Mouse (Mus musculus) limb, embryonic 12.5 days (tissue): ENCODE data around the gene Itgb4. TPM values are rescaled to one million over a fixed set of nuclear protein-coding genes. Genes with fewer than 3 reads are reported as not detected.
"Not testable (repeated sequence)": the region's sequence is repeated elsewhere in the genome, so short reads cannot be mapped to it uniquely, and the experiment has no call there.

ENCODE experiments used
- ATAC-seq: fragments of 200-750 bp; cut with Nextera tagmentation; 2 replicates; pipeline ENCODE4 v1.8.0; 2017; ENCODE audit warnings: low read depth, moderate TSS enrichment; ENCODE audit not compliant: insufficient number of reproducible peaks, insufficient read depth, low FRiP score, low TSS enrichment
- H3K27ac ChIP-seq: fragments of 300-500 bp; sonication (generic); 2 replicates; pipeline ENCODE4 v1.5.1; 2016; ENCODE audit warnings: mild to moderate bottlenecking, moderate library complexity
- H3K27me3 ChIP-seq: fragments of 300-500 bp; sonication (generic); 2 replicates; pipeline ENCODE4 v1.6.1; 2016; ENCODE audit warnings: mild to moderate bottlenecking, moderate library complexity
- H3K36me3 ChIP-seq: fragments of 300-500 bp; sonication (generic); 2 replicates; pipeline ENCODE4 v1.6.1; 2016; ENCODE audit warnings: mild to moderate bottlenecking, moderate library complexity
- H3K4me1 ChIP-seq: fragments of 300-500 bp; sonication (generic); replicated peaks from 2 replicates; pipeline ENCODE4 v1.6.1; 2016
- H3K4me2 ChIP-seq: fragments of 300-500 bp; sonication (generic); 2 replicates; pipeline ENCODE4 v1.6.1; 2016; ENCODE audit warnings: mild to moderate bottlenecking, moderate library complexity
- H3K4me3 ChIP-seq: fragments of 300-500 bp; sonication (generic); replicated peaks from 2 replicates; pipeline ENCODE4 v1.5.1; 2016; ENCODE audit warnings: mild to moderate bottlenecking
- H3K9ac ChIP-seq: fragments of 300-500 bp; sonication (generic); replicated peaks from 2 replicates; pipeline ENCODE4 v1.6.1; 2016; ENCODE audit warnings: mild to moderate bottlenecking, moderate library complexity
- H3K9me3 ChIP-seq: fragments of 300-500 bp; sonication (generic); 2 replicates; pipeline ENCODE4 v1.6.1; 2016; ENCODE audit warnings: mild to moderate bottlenecking, moderate library complexity
- WGBS: fragments of 180-500 bp; shearing (Covaris S2); methylation state at CpG from one replicate; pipeline ENCODE4 v1.1.7; 2016; 5-methylcytosine and 5-hydroxymethylcytosine counted together
- polyA plus RNA-seq: library from polyadenylated mRNA; unstranded; fragments of >200 nt; fragmentation: Nextera tagmentation; extraction: Ambion mirVana; gene quantifications from 2 replicates; pipeline ENCODE4 v1.2.1, GENCODE M21; 2016

Itgb4 gene
- polyA plus RNA-seq, 1 experiment from 2014 or later = 3.1 TPM

DNA sequence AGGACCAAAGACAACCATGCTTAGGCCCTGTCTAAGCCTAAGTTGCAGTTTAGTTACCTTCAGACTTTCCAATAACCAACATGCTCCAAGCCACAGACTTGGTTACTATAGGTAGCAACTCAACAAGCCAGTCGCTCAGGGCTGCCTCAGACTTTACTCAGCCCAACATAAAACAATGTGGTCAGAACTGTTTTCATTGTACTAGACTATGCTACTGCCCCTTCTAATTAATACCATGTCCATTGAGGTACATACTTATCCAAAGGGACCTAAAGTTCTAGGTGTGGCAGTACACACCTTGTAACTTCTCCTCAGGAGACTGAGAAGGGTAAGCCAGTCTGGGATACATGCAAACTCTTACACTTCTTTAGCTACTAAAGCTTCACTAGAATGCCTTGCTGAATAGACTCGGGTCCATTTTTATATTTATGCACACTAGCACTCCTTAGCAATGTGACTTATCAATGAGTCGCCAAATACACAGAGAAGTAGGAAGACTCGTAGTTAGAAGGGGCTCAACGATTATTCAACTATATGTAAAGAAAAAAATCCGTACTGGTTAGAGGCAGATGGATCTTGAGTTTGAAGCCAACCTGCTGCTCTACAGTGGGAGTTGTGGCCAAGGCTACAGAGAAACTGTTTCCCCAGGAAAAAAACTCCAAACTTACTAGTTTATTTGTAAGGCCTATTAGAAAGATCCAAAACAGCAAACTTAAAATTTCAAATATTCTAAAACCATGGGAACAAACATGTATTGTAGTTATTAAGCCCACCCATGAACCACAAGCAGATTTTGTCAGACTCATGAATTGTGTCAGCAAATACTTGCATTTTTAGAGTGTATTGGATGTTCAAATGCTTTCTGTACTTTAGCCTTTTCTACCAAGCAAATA lies 47.1 kb downstream of the Itgb4 start:
- Histone ChIP-seq H3K4me2 (peak overlapping the region; percentile 66), H3K9me3 (no peaks in the 10 kb centered on the region), H3K4me3 (peak overlapping the region; percentile 96), H3K27me3 (no peaks in the 10 kb centered on the region), H3K27ac (peak overlapping the region; percentile 14; the same call in 1 of the 2 replicates), H3K4me1 (peaks cover 14% of the 10 kb centered on the region), H3K36me3 (peaks cover 23% of the 10 kb centered on the region), H3K9ac (no peak overlapping the region)
- ATAC-seq = no peak
- 82% methylated on average over 6 of the region's 6 CpGs for WGBS

GRCm38 (mm10) chr11:116022256-116022780 lies 47.8 kb downstream of the Itgb4 start:
- Histone ChIP-seq H3K4me1 (peaks cover 14% of the 10 kb centered on the region), H3K4me3 (peak overlapping the region; percentile 96), H3K9ac (peak overlapping the region; percentile 40; the same call in 1 of the 2 replicates), H3K9me3 (no peaks in the 10 kb centered on the region), H3K27ac (no peak overlapping the region), H3K4me2 (peak overlapping the region; percentile 66), H3K36me3 (peaks cover 23% of the 10 kb centered on the region), H3K27me3 (no peaks in the 10 kb centered on the region)
- ATAC-seq = no peak
- WGBS = 71% methylated on average over 4 of the region's 4 CpGs

GRCm38 (mm10) chr11:116023074-116023770 lies 48.7 kb downstream of the Itgb4 start:
- Histone ChIP-seq H3K27ac (peak overlapping the region; percentile 100), H3K4me3 (peak overlapping the region; percentile 96), H3K36me3 (peaks cover 23% of the 10 kb centered on the region), H3K4me1 (peaks cover 14% of the 10 kb centered on the region), H3K4me2 (peak overlapping the region; percentile 66), H3K9ac (peak overlapping the region; percentile 100)
- not testable (repeated sequence) for H3K9me3 ChIP-seq, ATAC-seq, H3K27me3 ChIP-seq
- 6% methylated on average over 18 of the region's 18 CpGs for WGBS

- Histone ChIP-seq H3K4me2 (peak overlapping the region; percentile 66), H3K4me1 (peaks cover 14% of the 10 kb centered on the region), H3K4me3 (peak overlapping the region; percentile 96), H3K9me3 (no peaks in the 10 kb centered on the region), H3K27me3 (no peaks in the 10 kb centered on the region), H3K9ac (peak overlapping the region; percentile 100), H3K27ac (peak overlapping the region; percentile 100), H3K36me3 (peaks cover 23% of the 10 kb centered on the region)
- peak; percentile 70 for ATAC-seq
- WGBS = under 1% methylated on average over 57 of the region's 57 CpGs
Observed at GRCm38 (mm10) chr11:116023771-116024355, 49.4 kb downstream of the Itgb4 start.

DNA sequence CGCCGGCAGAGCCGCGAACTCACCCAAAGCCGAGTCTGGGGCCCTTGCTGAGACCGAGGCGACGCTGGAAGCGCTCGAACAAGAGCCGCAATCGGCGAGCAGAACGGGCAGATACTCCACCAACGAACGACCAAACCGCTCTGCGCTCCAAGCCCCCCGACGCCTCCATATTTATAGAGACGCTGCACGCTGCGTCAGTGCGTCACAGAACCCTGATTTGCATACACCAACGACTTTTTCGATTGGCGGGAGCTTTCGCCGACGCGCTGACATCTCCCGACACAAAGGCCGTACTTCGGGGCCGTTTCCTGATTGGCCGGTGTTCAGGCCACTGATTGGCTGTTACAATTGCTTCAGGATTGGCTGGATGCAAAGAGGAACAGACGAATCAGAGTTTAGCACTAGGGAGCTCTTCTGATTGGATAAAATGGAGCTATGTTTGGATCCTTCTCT lies 49.9 kb downstream of the Itgb4 start:
- peaks cover 14% of the 10 kb centered on the region for H3K4me1 ChIP-seq
- H3K27me3 ChIP-seq = no peaks in the 10 kb centered on the region
- peak overlapping the region; percentile 100 for H3K9ac ChIP-seq
- peak; percentile 97 for ATAC-seq
- H3K4me3 ChIP-seq = peak overlapping the region; percentile 96
- H3K4me2 ChIP-seq = peak overlapping the region; percentile 66
- H3K27ac ChIP-seq = peak overlapping the region; percentile 100
- peaks cover 23% of the 10 kb centered on the region for H3K36me3 ChIP-seq
- under 1% methylated on average over 37 of the region's 37 CpGs for WGBS
- H3K9me3 ChIP-seq = no peaks in the 10 kb centered on the region

GRCm38 (mm10) chr11:116025056-116025845 lies 50.7 kb downstream of the Itgb4 start:
- Histone ChIP-seq H3K4me2 (no peak overlapping the region), H3K4me3 (no peak overlapping the region), H3K36me3 (peaks cover 23% of the 10 kb centered on the region), H3K9ac (no peak overlapping the region), H3K27me3 (no peaks in the 10 kb centered on the region), H3K4me1 (peaks cover 14% of the 10 kb centered on the region), H3K9me3 (no peaks in the 10 kb centered on the region), H3K27ac (peak overlapping the region; percentile 24; the same call in 1 of the 2 replicates)
- ATAC-seq = no peak
- WGBS = 90% methylated on average over 3 of the region's 3 CpGs

DNA sequence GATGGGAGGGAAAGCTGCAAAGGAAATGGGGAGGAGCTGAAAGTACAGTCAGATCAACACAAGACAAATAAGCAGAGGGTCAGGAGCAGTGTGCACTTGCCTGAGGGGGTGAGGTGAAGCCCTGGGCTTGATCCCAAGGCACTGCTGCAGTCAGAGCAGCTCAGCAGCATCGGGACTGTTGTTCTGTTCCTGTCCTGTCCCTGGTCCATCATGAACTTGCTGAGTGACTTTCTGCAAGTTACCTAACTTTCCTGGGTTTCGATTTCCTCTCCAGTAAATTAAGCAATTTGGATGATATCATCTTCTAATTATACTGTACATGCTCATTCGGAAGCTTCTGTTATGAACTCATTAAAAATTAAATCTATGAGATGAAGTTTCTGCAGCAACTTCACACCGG lies 53.2 kb downstream of the Itgb4 start, which contains the start of gene H3f3b:
TSS of gene H3f3b (minus strand) at position 207 of the 400 bp plus-strand sequence.
- WGBS = 84% methylated on average over 4 of the region's 4 CpGs
- Histone ChIP-seq H3K4me2 (no peak within 1 kb of the TSS), H3K4me1 (peaks cover 13% of the 10 kb centered on the region), H3K27me3 (no peaks in the 10 kb centered on the region), H3K36me3 (0 out of 2 replicates have a peak, but pooled peaks cover 13% of the 10 kb centered on the region), H3K9ac (no peak within 1 kb of the TSS), H3K9me3 (no peaks in the 10 kb centered on the region), H3K4me3 (no peak within 1 kb of the TSS), H3K27ac (no peak within 1 kb of the TSS)
- ATAC-seq = no peak

DNA sequence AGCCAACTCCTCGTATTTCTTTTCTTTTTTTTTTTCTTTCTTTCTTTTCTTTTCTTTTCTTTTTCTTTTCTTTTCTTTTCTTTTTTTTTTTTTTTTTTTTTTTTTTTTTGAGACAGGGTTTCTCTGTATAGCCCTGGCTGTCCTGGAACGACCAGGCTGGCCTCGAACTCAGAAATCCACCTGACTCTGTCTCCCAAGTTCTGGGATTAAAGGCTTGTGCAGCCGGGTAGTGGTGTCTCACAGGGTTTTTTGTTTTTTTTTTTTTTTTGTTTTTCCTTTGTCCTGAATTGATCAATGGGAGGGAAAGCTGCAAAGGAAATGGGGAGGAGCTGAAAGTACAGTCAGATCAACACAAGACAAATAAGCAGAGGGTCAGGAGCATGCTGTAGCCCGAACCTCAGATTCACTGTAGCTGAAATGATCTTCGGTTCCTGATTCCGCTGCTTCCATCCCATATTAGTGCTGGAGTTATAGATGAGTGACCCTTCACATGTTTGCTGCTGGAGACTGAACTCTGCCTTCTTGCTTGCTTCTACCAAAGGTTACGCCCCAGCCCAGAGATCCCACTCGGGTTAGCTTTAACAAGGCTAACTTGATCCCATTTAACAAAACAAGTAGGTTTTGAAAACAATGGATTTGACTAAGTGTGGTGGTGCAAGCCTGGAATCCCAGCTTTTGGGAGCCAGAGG lies 53.8 kb downstream of the Itgb4 start:
- Histone ChIP-seq H3K4me2 (no peak overlapping the region), H3K4me1 (peaks cover 17% of the 10 kb centered on the region), H3K9ac (no peak overlapping the region), H3K27me3 (no peaks in the 10 kb centered on the region), H3K9me3 (no peaks in the 10 kb centered on the region), H3K4me3 (no peak overlapping the region), H3K36me3 (0 out of 2 replicates have a peak, but pooled peaks cover 12% of the 10 kb centered on the region), H3K27ac (no peak overlapping the region)
- 86% methylated on average over 9 of the region's 9 CpGs for WGBS
- no peak for ATAC-seq

GRCm38 (mm10) chr11:116029086-116029865 lies 54.8 kb downstream of the Itgb4 start:
- Histone ChIP-seq H3K4me2 (peak overlapping the region; percentile 91), H3K9me3 (no peaks in the 10 kb centered on the region), H3K36me3 (0 out of 2 replicates have a peak, but pooled peaks cover 13% of the 10 kb centered on the region), H3K4me3 (peak overlapping the region; percentile 72), H3K9ac (peak overlapping the region; percentile 93; the same call in 1 of the 2 replicates), H3K4me1 (peaks cover 17% of the 10 kb centered on the region), H3K27ac (no peak overlapping the region; the same call in 1 of the 2 replicates), H3K27me3 (no peaks in the 10 kb centered on the region)
- no peak for ATAC-seq
- WGBS = 86% methylated on average over 6 of the region's 6 CpGs
